Mouse (Mus musculus) CH12.LX (cell line): Measurements from ENCODE around the gene Natd1. TPM values are rescaled to one million over a fixed set of nuclear protein-coding genes. Genes with fewer than 3 reads are reported as not detected.

ENCODE experiments used
- DNase-seq: peaks from one replicate; pipeline ENCODE4 v3.0.0-alpha.2; 2013; ENCODE audit errors: extremely low read depth
- H3K27ac ChIP-seq: 2 replicates; pipeline ENCODE4 v1.5.1; 2012; ENCODE audit warnings: low read depth, mild to moderate bottlenecking, control low read depth, moderate library complexity; ENCODE audit not compliant: insufficient read depth
- H3K27me3 ChIP-seq: replicated peaks from 2 replicates; pipeline ENCODE3; 2012; ENCODE audit warnings: inconsistent platforms
- H3K36me3 ChIP-seq, 2 experiments: replicated peaks in 1 of 2; 2 replicates each; pipeline versions ENCODE3 to v1.6.1; 2012; ENCODE audit warnings: inconsistent platforms in 1 of 2, low read length in 1 of 2, mild to moderate bottlenecking in 1 of 2, mixed read lengths in 1 of 2, moderate library complexity in 1 of 2; ENCODE audit not compliant: control insufficient read depth in 1 of 2, insufficient read depth in 1 of 2
- H3K4me1 ChIP-seq, 2 experiments: 2 replicates each; pipeline ENCODE4 v1.6.1; 2012; ENCODE audit warnings: inconsistent platforms in 1 of 2, moderate library complexity in 1 of 2; ENCODE audit not compliant: insufficient read depth in 2 of 2, control insufficient read depth in 1 of 2
- H3K4me2 ChIP-seq: 2 replicates; pipeline ENCODE4 v1.6.1; 2012; ENCODE audit warnings: low read depth, mild to moderate bottlenecking, control low read depth; ENCODE audit not compliant: poor library complexity, insufficient read depth, severe bottlenecking
- H3K4me3 ChIP-seq, 3 experiments: fragments of 150-350 bp in 1 of 3; sonication (generic) in 1 of 3; replicated peaks in 1 of 3; 2 replicates each; pipeline versions ENCODE3 to v1.5.1; 2011 to 2012; ENCODE audit warnings: low read depth in 2 of 3, low read length in 2 of 3, mild to moderate bottlenecking in 2 of 3, moderate library complexity in 2 of 3, control low read depth in 1 of 3, improper control_type of control experiment in 1 of 3, inconsistent platforms in 1 of 3, mixed read lengths in 1 of 3; ENCODE audit not compliant: poor library complexity in 1 of 3
- H3K79me2 ChIP-seq: replicated peaks from 2 replicates; pipeline ENCODE4 v1.6.1; 2012; ENCODE audit warnings: mild to moderate bottlenecking, moderate library complexity; ENCODE audit not compliant: control insufficient read depth, poor library complexity, insufficient read depth, severe bottlenecking; ENCODE audit errors: extremely low read depth
- H3K9ac ChIP-seq: 2 replicates; pipeline ENCODE4 v1.6.1; 2012; ENCODE audit warnings: low read depth, mild to moderate bottlenecking, control low read depth, moderate library complexity; ENCODE audit not compliant: insufficient read depth
- H3K9me3 ChIP-seq: replicated peaks from 2 replicates; pipeline ENCODE3; 2012; ENCODE audit warnings: low read length, inconsistent platforms, mixed read lengths
- CHD1 ChIP-seq: IDR thresholded peaks from 2 replicates; pipeline ENCODE4 v1.6.1; 2012; ENCODE audit warnings: low read depth, low read length, improper control_type of control experiment, inconsistent platforms
- IRF4 ChIP-seq: IDR thresholded peaks from 2 replicates; pipeline ENCODE4 v1.6.1; 2014; ENCODE audit warnings: low read depth, mild to moderate bottlenecking, inconsistent platforms, low read length, improper control_type of control experiment
- JUN ChIP-seq: IDR thresholded peaks from 2 replicates; pipeline ENCODE4 v1.6.1; 2011; ENCODE audit warnings: low read depth, mild to moderate bottlenecking, low read length, improper control_type of control experiment, moderate library complexity; ENCODE audit not compliant: insufficient read depth
- KAT2A ChIP-seq: IDR thresholded peaks from 2 replicates; pipeline ENCODE4 v1.6.1; 2012; ENCODE audit warnings: low read length, improper control_type of control experiment, inconsistent platforms; ENCODE audit not compliant: insufficient replicate concordance
- MAX ChIP-seq: IDR thresholded peaks from 2 replicates; pipeline ENCODE4 v1.6.1; 2011; ENCODE audit warnings: low read length, improper control_type of control experiment
- MEF2A ChIP-seq: IDR thresholded peaks from 2 replicates; pipeline ENCODE4 v1.6.1; 2014; ENCODE audit warnings: low read depth, mild to moderate bottlenecking, inconsistent platforms, low read length, improper control_type of control experiment, borderline replicate concordance
- MXI1 ChIP-seq: IDR thresholded peaks from 2 replicates; pipeline ENCODE4 v1.6.1; 2011; ENCODE audit warnings: mild to moderate bottlenecking, low read depth, low read length, improper control_type of control experiment
- MYC ChIP-seq: IDR thresholded peaks from 2 replicates; pipeline ENCODE4 v1.6.1; 2011; ENCODE audit warnings: low read depth, mild to moderate bottlenecking, improper control_type of control experiment, low read length
- NRF1 ChIP-seq: IDR thresholded peaks from 2 replicates; pipeline ENCODE4 v1.6.1; 2014; ENCODE audit warnings: low read depth, mild to moderate bottlenecking, inconsistent platforms, low read length, improper control_type of control experiment, moderate library complexity
- PAX5 ChIP-seq: IDR thresholded peaks from 2 replicates; pipeline ENCODE4 v1.6.1; 2012; ENCODE audit warnings: low read length, inconsistent platforms, mixed read lengths
- POLR2A ChIP-seq: IDR thresholded peaks from 2 replicates; pipeline ENCODE4 v1.6.1; 2011; ENCODE audit warnings: low read depth, mild to moderate bottlenecking, improper control_type of control experiment, low read length
- POLR2AphosphoS2 ChIP-seq: IDR thresholded peaks from 2 replicates; pipeline ENCODE4 v1.6.1; 2011; ENCODE audit warnings: low read depth, low read length, improper control_type of control experiment
- RAD21 ChIP-seq: IDR thresholded peaks from 2 replicates; pipeline ENCODE4 v1.6.1; 2011; ENCODE audit warnings: low read depth, mild to moderate bottlenecking, low read length, improper control_type of control experiment, moderate library complexity
- RCOR1 ChIP-seq: conservative IDR thresholded peaks from 2 replicates; pipeline ENCODE4 v1.6.1; 2012; ENCODE audit warnings: low read depth, mild to moderate bottlenecking, inconsistent platforms, low read length, improper control_type of control experiment
- TBP ChIP-seq: conservative IDR thresholded peaks from 2 replicates; pipeline ENCODE4 v1.6.1; 2011; ENCODE audit warnings: low read depth, low read length, improper control_type of control experiment
- UBTF ChIP-seq: IDR thresholded peaks from 2 replicates; pipeline ENCODE4 v1.6.1; 2012; ENCODE audit warnings: low read depth, mild to moderate bottlenecking, inconsistent platforms, low read length, improper control_type of control experiment, moderate library complexity
- USF2 ChIP-seq: conservative IDR thresholded peaks from 2 replicates; pipeline ENCODE4 v1.6.1; 2011; ENCODE audit warnings: low read depth, low read length, improper control_type of control experiment
- ZC3H11A ChIP-seq: IDR thresholded peaks from 2 replicates; pipeline ENCODE4 v1.6.1; 2012; ENCODE audit warnings: low read depth, mild to moderate bottlenecking, inconsistent platforms, low read length, improper control_type of control experiment
- ZKSCAN1 ChIP-seq: IDR thresholded peaks from 2 replicates; pipeline ENCODE4 v1.6.1; 2012; ENCODE audit warnings: low read depth, inconsistent platforms, low read length, improper control_type of control experiment, borderline replicate concordance
- ZNF384 ChIP-seq: IDR thresholded peaks from 2 replicates; pipeline ENCODE4 v1.6.1; 2012; ENCODE audit warnings: low read depth, low read length, improper control_type of control experiment, inconsistent platforms
- dilution Hi-C: fragments of 300-500 bp; cut with MboI; formaldehyde crosslinking; loops from 2 replicates; pipeline ENCODE4 v1.14.3; 2020; ENCODE audit warnings: low sequenced_read_pairs; ENCODE audit not compliant: extremely low pct_unique_long_range_greater_than_20kb, extremely low pct_ligation_motif_present
- in situ Hi-C: fragments of 300-500 bp; cut with MboI; formaldehyde crosslinking; loops from 3 replicates; pipeline ENCODE4 v1.14.3; 2019; ENCODE audit warnings: low sequenced_read_pairs, low pct_ligation_motif_present, low pct_unique_long_range_greater_than_20kb, mixed read lengths
- polyA plus RNA-seq: library from polyadenylated mRNA; unstranded; fragments of >175 nt; gene quantifications from 2 replicates; pipeline ENCODE4 v1.2.1, GENCODE M21; 2012; ENCODE audit warnings: low read depth; ENCODE audit not compliant: insufficient read length
- total RNA-seq, 2 experiments: library from RNA; depleted of rRNA; stranded (reverse); fragments of 300-350 nt in 1 of 2; fragments of >200 nt in 1 of 2; gene quantifications; 2 replicates each; pipeline ENCODE4 v1.2.3; 2012 to 2014

Natd1 gene
- total and polyA plus RNA-seq, 3 experiments: 2.1 to 5.2 (median 5.0) TPM

GRCm38 (mm10) chr11:60931869-60932481, 17.4 kb upstream of the Natd1 start, which contains the start of gene Map2k3 (continued):
- TF ChIP-seq MXI1 (no peak; the same call in 1 of the 2 replicates), POLR2AphosphoS2 (0 out of 2 replicates have a peak, but pooled peaks have one; percentile 73), KAT2A (no peak), RAD21 (no peak), PAX5 (no peak), NRF1 (peak; percentile 69), UBTF (peak; percentile 93), ZNF384 (no peak), IRF4 (no peak), ZC3H11A (no peak), MEF2A (no peak; the same call in 1 of the 2 replicates), CHD1 (no peak), ZKSCAN1 (no peak), RCOR1 (no peak), USF2 (no peak)
- TF ChIP-seq, all 38 proteins: peak for 13

DNA sequence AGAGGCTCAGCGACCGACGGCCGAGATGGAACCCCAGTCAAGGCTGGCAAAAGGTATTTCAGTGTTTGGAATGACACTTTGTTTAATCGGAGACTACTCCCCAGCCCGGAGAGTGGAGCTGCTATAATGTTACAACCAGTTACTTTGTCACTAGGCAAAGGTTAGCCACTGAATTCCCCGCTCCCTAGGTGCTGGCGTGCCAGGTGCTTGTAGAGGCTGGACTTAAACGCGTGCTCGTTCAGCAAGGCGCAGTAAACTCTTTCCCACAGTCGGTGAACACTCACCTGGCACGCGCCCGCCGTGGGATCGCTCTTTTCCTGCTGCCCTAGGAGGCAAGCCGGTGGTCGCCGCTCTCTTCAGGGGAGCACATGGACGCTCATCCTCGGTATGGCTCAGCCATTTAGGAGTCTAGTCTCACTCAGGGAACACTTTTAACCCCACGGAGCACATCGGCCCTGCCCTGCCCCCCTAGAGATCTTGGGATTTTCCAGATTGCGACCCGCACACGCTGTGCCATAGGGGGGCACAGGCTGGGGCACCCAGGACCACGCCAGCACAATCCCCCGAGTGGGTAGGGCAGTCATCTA, 16.8 kb upstream of the Natd1 start:
- H3K9me3 ChIP-seq: no peaks in the 10 kb centered on the region
- H3K4me3 ChIP-seq: peak overlapping the region; percentile 77 to 87 (median 79)
- peak overlapping the region; percentile 58 for H3K4me2 ChIP-seq
- H3K36me3 ChIP-seq: peaks cover 2 to 34% of the 10 kb centered on the region in 2 experiments
- peaks cover 21% of the 10 kb centered on the region for H3K79me2 ChIP-seq
- dilution Hi-C loops (no loop called here), in situ Hi-C loops (loop anchor here (10.0 kb wide), 1 partner anchor 113 kb away; no protein-coding TSS in a partner anchor)
- no peaks in the 10 kb centered on the region for H3K27me3 ChIP-seq
- H3K4me1 ChIP-seq: peaks cover 25 to 75% of the 10 kb centered on the region in 2 experiments
- DNase-seq: no peak
- H3K9ac ChIP-seq: peak overlapping the region; percentile 54
- no peak overlapping the region for H3K27ac ChIP-seq
- TF ChIP-seq MAX (peak; percentile 56; the same call in 1 of the 2 replicates), CHD1 (0 out of 2 replicates have a peak, but pooled peaks have one; percentile 35), TBP (no peak), JUN (no peak), MYC (no peak; the same call in 1 of the 2 replicates), POLR2A (no peak), MXI1 (peak; percentile 87)
